Mouse (Mus musculus) layer of hippocampus, adult 6 months (tissue): ENCODE data around the gene Gm21497. TPM values are rescaled to one million over a fixed set of nuclear protein-coding genes. Genes with fewer than 3 reads are reported as not detected.

ENCODE experiments used
- long read RNA-seq, 2 experiments: library from polyadenylated mRNA; unstranded; transcript quantifications; one replicate each; pipeline ENCODE4 v2.0.0; 2019 to 2020
- polyA plus RNA-seq: library from polyadenylated mRNA; unstranded; fragments of <200 nt; fragmentation: Nextera tagmentation; gene quantifications from 2 replicates; pipeline ENCODE4 v1.2.3, GENCODE M21; 2021

Gene Gm21497
- polyA plus RNA-seq = not detected in 2 replicates
- long read RNA-seq, experiment 1 = 0 reads
- long read RNA-seq, experiment 2 = 0 reads

GRCm38 (mm10) chrY:61646446-61646845 lies at the start of gene Gm21497:
Gm21497 (plus strand) TSS chrY:61646746.

